Mouse (Mus musculus): ENCODE results near the gene Sgsm1. TPM values are rescaled to one million over a fixed set of nuclear protein-coding genes. Genes with fewer than 3 reads are reported as not detected.

Sgsm1 gene
- polyA plus RNA-seq (2017; shearing (Covaris generic)): 0.05 TPM

GRCm38 (mm10) chr5:113310377-113311003 is at the start of gene Sgsm1:
Sgsm1 (minus strand) TSS chr5:113310786.

GRCm38 (mm10) chr5:113357186-113357585 is 46.6 kb upstream of the Sgsm1 start, which contains the start of gene Aym1:
Aym1 (plus strand) TSS chr5:113357294.

GRCm38 (mm10) chr5:113226632-113227102 is 83.9 kb downstream of the Sgsm1 start, which contains the start of gene Tmem211:
Tmem211 (plus strand) TSS chr5:113226909.

DNA sequence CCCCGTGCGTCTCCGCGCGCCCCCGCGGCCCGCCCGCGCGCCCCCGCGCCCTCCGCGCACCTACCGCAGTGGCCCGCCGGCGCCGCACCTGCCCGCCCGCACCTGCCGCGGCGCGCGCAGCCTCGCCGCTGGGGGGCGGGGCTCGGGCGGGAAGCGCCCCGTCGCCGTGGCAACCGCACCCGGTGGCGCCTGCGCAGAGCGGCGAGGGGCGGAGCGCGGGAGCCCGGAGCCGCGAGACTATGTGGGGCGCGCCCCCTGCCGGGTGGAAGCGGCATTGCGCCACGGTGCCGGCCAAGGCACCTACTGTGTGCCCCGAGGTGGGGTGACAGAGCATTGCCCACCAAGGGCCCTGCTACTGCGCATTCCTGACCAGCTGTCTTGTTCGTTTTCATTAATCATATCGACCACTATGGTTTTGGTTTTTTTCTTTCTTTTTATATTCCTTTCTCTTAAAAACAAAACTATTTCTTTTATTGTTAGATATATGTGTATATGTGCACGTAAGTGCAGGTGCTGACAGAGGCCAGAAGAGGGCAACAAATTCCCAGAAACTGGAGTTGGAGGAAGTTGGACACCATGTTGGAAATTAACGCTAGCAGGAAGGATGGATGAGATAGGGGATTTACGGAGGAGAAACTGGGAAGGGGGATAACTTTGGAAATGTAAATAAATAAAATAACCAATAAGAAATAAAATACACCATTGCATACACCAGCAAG is 89.3 kb downstream of the Sgsm1 start, which contains the start of gene 2900026A02Rik:
Gene 2900026A02Rik (minus strand): TSS at position 90 of the 719 bp plus-strand sequence.

Other genes starting within 250 kb of the Sgsm1 start
- gene Crybb2, start 240.7 kb downstream of the Sgsm1 start, polyA plus RNA-seq (2017; shearing (Covaris generic)): not detected
- gene Crybb3, start 229.2 kb downstream of the Sgsm1 start, polyA plus RNA-seq (2017; shearing (Covaris generic)): not detected
- 3.5 TPM for gene 2900026A02Rik, start 89.5 kb downstream of the Sgsm1 start, polyA plus RNA-seq (2017; shearing (Covaris generic))
- gene Tmem211, start 83.9 kb downstream of the Sgsm1 start, polyA plus RNA-seq (2017; shearing (Covaris generic)): not detected
- not detected for gene Aym1, start 46.5 kb upstream of the Sgsm1 start, polyA plus RNA-seq (2017; shearing (Covaris generic))
- gene Wscd2, start 179.5 kb upstream of the Sgsm1 start, polyA plus RNA-seq (2017; shearing (Covaris generic)): 0.92 TPM

All from CD4-positive, CD25-positive, alpha-beta regulatory T cell (primary cell).